Mouse (Mus musculus) liver, postnatal 0 days (tissue): ENCODE measurements around the gene Mapkapk3.

Source experiments
- CTCF ChIP-seq: sonication (generic); IDR thresholded peaks from 2 replicates; pipeline ENCODE4 v1.5.1; 2016; ENCODE audit warnings: antibody characterized with exemption, low read depth
- EP300 ChIP-seq: IDR thresholded peaks from 2 replicates; pipeline ENCODE4 v1.6.1; 2016; ENCODE audit warnings: antibody characterized with exemption, low read depth, mild to moderate bottlenecking

GRCm38 (mm10) chr9:107289211-107290076 lies at the start of gene Mapkapk3:
- TF ChIP-seq CTCF: peak; percentile 50
- TF ChIP-seq EP300: no peak
